In the genomic region with DNA sequence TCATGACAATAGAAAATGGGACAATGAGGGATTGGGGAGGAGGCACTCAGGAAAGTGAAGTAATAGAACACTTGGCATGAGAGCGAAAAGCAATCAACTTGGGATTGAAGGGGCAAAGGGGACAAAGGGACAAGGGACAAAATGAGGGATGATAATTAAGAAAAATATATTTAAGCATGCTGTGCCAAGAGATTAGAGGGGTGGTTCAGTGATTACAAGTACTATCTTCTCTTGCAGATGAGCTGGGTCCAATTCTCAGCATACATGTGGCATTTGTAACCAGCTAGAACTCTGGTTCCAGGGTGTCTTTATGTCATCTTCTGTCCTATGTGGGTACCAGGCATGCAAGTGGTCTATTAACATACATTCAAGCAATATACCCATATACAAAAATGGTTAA, we compare ENCODE assay signal across 27 mouse cellular contexts.
"Had no signal": no experiment of that assay in that cellular context is flagged by ENCODE, and none has a peak within 500 bp of the region (broad histone marks: within the 10 kb centered on the region; RNA-seq: fewer than 3 reads in every experiment).

No protein-coding gene starts in this region.

- H3K4me3 ChIP-seq: embryonic facial prominence, embryonic 10.5 days; embryonic facial prominence, embryonic 12.5 days; embryonic facial prominence, embryonic 13.5 days; embryonic facial prominence, embryonic 15.5 days; erythroblast, embryonic 14.5 days; forebrain, embryonic 10.5 days; forebrain, embryonic 12.5 days; forebrain, embryonic 13.5 days; forebrain, embryonic 15.5 days; gastrocnemius, adult 2 months; heart, adult 2 months had no signal

- DNase-seq: cerebellum, adult 9-10 months; cerebellum, adult 9-11 months; cerebellum, postnatal 10 days; cerebellum, postnatal 14 days; cerebellum, postnatal 25 days; cerebellum, postnatal 36 days; embryo, embryonic 11 days; forebrain, postnatal 0 days; gastrocnemius, adult 2 months; gastrocnemius, postnatal 10 days; gastrocnemius, postnatal 14 days; gastrocnemius, postnatal 25 days; gastrocnemius, postnatal 36 days; heart, adult 11 months; heart, adult 18-20 months; heart, adult 2 months had no signal

- H3K36me3 ChIP-seq: embryonic facial prominence, embryonic 10.5 days; embryonic facial prominence, embryonic 12.5 days; embryonic facial prominence, embryonic 13.5 days; embryonic facial prominence, embryonic 15.5 days; forebrain, embryonic 10.5 days; forebrain, embryonic 12.5 days; forebrain, embryonic 15.5 days had no signal

- H3K4me1 ChIP-seq: embryonic facial prominence, embryonic 10.5 days; embryonic facial prominence, embryonic 12.5 days; embryonic facial prominence, embryonic 13.5 days; embryonic facial prominence, embryonic 15.5 days; forebrain, embryonic 10.5 days; forebrain, embryonic 12.5 days; forebrain, embryonic 13.5 days; forebrain, embryonic 15.5 days had no signal

- H3K9ac ChIP-seq: embryonic facial prominence, embryonic 12.5 days; embryonic facial prominence, embryonic 13.5 days; embryonic facial prominence, embryonic 15.5 days; forebrain, embryonic 12.5 days; forebrain, embryonic 13.5 days; forebrain, embryonic 15.5 days; forebrain, postnatal 0 days had no signal

- H3K27me3 ChIP-seq: embryonic facial prominence, embryonic 12.5 days; embryonic facial prominence, embryonic 13.5 days; embryonic facial prominence, embryonic 15.5 days; forebrain, embryonic 12.5 days; forebrain, embryonic 13.5 days; forebrain, embryonic 15.5 days had no signal

- H3K9me3 ChIP-seq: embryonic facial prominence, embryonic 10.5 days; embryonic facial prominence, embryonic 12.5 days; embryonic facial prominence, embryonic 13.5 days; embryonic facial prominence, embryonic 15.5 days; forebrain, embryonic 10.5 days; forebrain, embryonic 12.5 days; forebrain, embryonic 13.5 days; forebrain, embryonic 15.5 days had no signal

- ATAC-seq: forebrain, embryonic 13.5 days; forebrain, embryonic 14.5 days; forebrain, embryonic 15.5 days; forebrain, embryonic 16.5 days; forebrain, postnatal 0 days had no signal

- H3K4me2 ChIP-seq: embryonic facial prominence, embryonic 12.5 days; embryonic facial prominence, embryonic 13.5 days; embryonic facial prominence, embryonic 15.5 days; forebrain, embryonic 12.5 days; forebrain, embryonic 13.5 days; forebrain, embryonic 15.5 days had no signal

- H3K27ac ChIP-seq: embryonic facial prominence, embryonic 10.5 days; embryonic facial prominence, embryonic 12.5 days; embryonic facial prominence, embryonic 13.5 days; embryonic facial prominence, embryonic 15.5 days; forebrain, embryonic 10.5 days; forebrain, embryonic 12.5 days; forebrain, embryonic 13.5 days; forebrain, embryonic 15.5 days; gastrocnemius, adult 2 months; heart, adult 2 months had no signal
